Comparison of ENCODE assay signal across 9 mouse cellular contexts in genomic region chr17:88067202-88067901, GRCm38 (mm10). TPM values are rescaled to one million over a fixed set of nuclear protein-coding genes. Genes with fewer than 3 reads are reported as not detected.
A peak's percentile ranks its signal among the peaks of the same experiment; 100 is the strongest.
DNase-seq lines count a peak whose midpoint lies in the region; ATAC-seq and TF ChIP-seq lines count a peak whose summit lies in the region.
"Had no signal": no experiment of that assay in that cellular context is flagged by ENCODE, and none has a peak within 500 bp of the region (broad histone marks: within the 10 kb centered on the region; RNA-seq: fewer than 3 reads in every experiment).

No protein-coding gene starts in this region.

- DNase-seq in heart, postnatal 25 days (ENCODE audit: low spot score) = no peak
- peak; percentile 78 for DNase-seq in A20 (ENCODE audit: low read depth, low spot score)
- DNase-seq in liver, embryonic 13.5 days = no peak
- DNase-seq in frontal cortex, postnatal 10 days (ENCODE audit: low spot score in 2 of 2) = no peak
- no peak for DNase-seq in frontal cortex, adult 2 months (ENCODE audit: extremely low spot score in 1 of 2, low spot score in 1 of 2)
- no peak for DNase-seq in embryo, embryonic 9.5 days (ENCODE audit: extremely low spot score)
- DNase-seq: adrenal gland, adult 2 months had no signal

- no peak overlapping the region; the same call in 1 of the 2 replicates for H3K27ac ChIP-seq in heart, embryonic 11.5 days (ENCODE audit: low read depth, low read length)
- H3K27ac ChIP-seq in embryonic fibroblast, embryonic 13.5 days (ENCODE audit: insufficient read depth, low read length) = peak overlapping the region; percentile 22; the same call in 1 of the 2 replicates
- no peak overlapping the region for H3K27ac ChIP-seq in liver, embryonic 13.5 days

- H3K4me2 ChIP-seq in heart, embryonic 11.5 days = peak overlapping the region; percentile 62
- H3K4me2 ChIP-seq in liver, embryonic 13.5 days = peak overlapping the region; percentile 91

- no peak for TF ChIP-seq POLR2A in embryonic fibroblast, embryonic 13.5 days (IDR thresholded peaks at IDR 0.05; ENCODE audit: low read depth, low read length)

- no peak; the same call in 1 of the 2 replicates for TF ChIP-seq CTCF in embryonic fibroblast, embryonic 13.5 days (IDR thresholded peaks at IDR 0.05; ENCODE audit: borderline replicate concordance, insufficient read depth, low read length)

- H3K9ac ChIP-seq in heart, embryonic 11.5 days (ENCODE audit: low read depth, low read length) = no peak overlapping the region
- no peak overlapping the region; the same call in 1 of the 2 replicates for H3K9ac ChIP-seq in liver, embryonic 13.5 days

- intact Hi-C loops in heart, postnatal 25 days (cut with DNase I) = loop anchor here (2.0 to 10.0 kb wide), 3 partner anchors 93 to 377 kb away; partner anchors contain the start of genes Foxn2 and Msh6

- no peaks in the 10 kb centered on the region for H3K9me3 ChIP-seq in heart, embryonic 11.5 days (replicated peaks; ENCODE audit: control insufficient read depth, low read length)
- no peaks in the 10 kb centered on the region for H3K9me3 ChIP-seq in liver, embryonic 13.5 days (replicated peaks)

- 72% methylated on average over 4 of the region's 4 CpGs for WGBS in heart, embryonic 11.5 days (ENCODE audit: insufficient replicate concordance)
- 66% methylated on average over 4 of the region's 4 CpGs for WGBS in liver, embryonic 13.5 days (ENCODE audit: insufficient replicate concordance)

- ATAC-seq in heart, embryonic 11.5 days (replicated peaks; ENCODE audit: insufficient number of reproducible peaks, low FRiP score, low TSS enrichment) = no peak
- no peak for ATAC-seq in liver, embryonic 13.5 days (ENCODE audit: low read depth)

- H3K36me3 ChIP-seq in heart, embryonic 11.5 days (ENCODE audit: control insufficient read depth, insufficient read depth, low read length) = no peaks in the 10 kb centered on the region
- no peaks in the 10 kb centered on the region for H3K36me3 ChIP-seq in liver, embryonic 13.5 days

- no peaks in the 10 kb centered on the region for H3K27me3 ChIP-seq in heart, embryonic 11.5 days (ENCODE audit: control insufficient read depth, insufficient read depth, low read length)
- H3K27me3 ChIP-seq in liver, embryonic 13.5 days = no peaks in the 10 kb centered on the region

- H3K4me1 ChIP-seq in heart, embryonic 11.5 days (ENCODE audit: control insufficient read depth, insufficient read depth, low read length) = peaks cover 6% of the 10 kb centered on the region
- H3K4me1 ChIP-seq in embryonic fibroblast, embryonic 13.5 days (ENCODE audit: control insufficient read depth, insufficient read depth, low read length) = no peaks in the 10 kb centered on the region
- peaks cover 35% of the 10 kb centered on the region for H3K4me1 ChIP-seq in liver, embryonic 13.5 days (replicated peaks)

- peak overlapping the region; percentile 99; the same call in 1 of the 2 replicates for H3K4me3 ChIP-seq in heart, embryonic 11.5 days (ENCODE audit: low read depth, low read length)
- H3K4me3 ChIP-seq in embryonic fibroblast, embryonic 13.5 days (ENCODE audit: insufficient read depth, low read length) = peak overlapping the region; percentile 28
- H3K4me3 ChIP-seq in liver, embryonic 13.5 days (replicated peaks) = peak overlapping the region; percentile 98; the same call in 1 of the 2 replicates

RNA-seq across cellular contexts. Expression of gene Fbxo11, which starts 2.3 kb away (rescaled TPM):
- 17.3 and 17.7 TPM in 2 replicates for polyA plus RNA-seq in heart, embryonic 11.5 days (2014; fragmentation: Nextera tagmentation; extraction: Ambion mirVana)
- total RNA-seq in heart, postnatal 25 days (2021) = 10 to 100 TPM; 29.8 to 37.3 TPM
- 95.7 and 110 TPM in 2 replicates for polyA plus RNA-seq in embryonic fibroblast, embryonic 13.5 days (2011; ENCODE audit: insufficient read length, low read depth, missing spikeins)
- polyA plus RNA-seq in liver, embryonic 13.5 days (2015; fragmentation: Nextera tagmentation; extraction: Ambion mirVana) = 3.0 and 4.0 TPM in 2 replicates
- polyA plus RNA-seq in frontal cortex, adult 2 months (2012; rRNA removed) = 83.2 and 87.1 TPM in 2 replicates

Comparison
In these comparisons a context has a peak if more than half of its experiments do, and no peak if none do; other contexts are left out.
1. H3K4me3 ChIP-seq: peak in every context shown above with its lines; median percentile 99 in heart, embryonic 11.5 days; 98 in liver, embryonic 13.5 days; 28 in embryonic fibroblast, embryonic 13.5 days.